Mouse (Mus musculus): Measurements from ENCODE around the gene Wipf1. TPM values are rescaled to one million over a fixed set of nuclear protein-coding genes. Genes with fewer than 3 reads are reported as not detected.

The Wipf1 gene
- polyA plus RNA-seq, 1 experiment from 2014 or later = 9.0 TPM

DNA sequence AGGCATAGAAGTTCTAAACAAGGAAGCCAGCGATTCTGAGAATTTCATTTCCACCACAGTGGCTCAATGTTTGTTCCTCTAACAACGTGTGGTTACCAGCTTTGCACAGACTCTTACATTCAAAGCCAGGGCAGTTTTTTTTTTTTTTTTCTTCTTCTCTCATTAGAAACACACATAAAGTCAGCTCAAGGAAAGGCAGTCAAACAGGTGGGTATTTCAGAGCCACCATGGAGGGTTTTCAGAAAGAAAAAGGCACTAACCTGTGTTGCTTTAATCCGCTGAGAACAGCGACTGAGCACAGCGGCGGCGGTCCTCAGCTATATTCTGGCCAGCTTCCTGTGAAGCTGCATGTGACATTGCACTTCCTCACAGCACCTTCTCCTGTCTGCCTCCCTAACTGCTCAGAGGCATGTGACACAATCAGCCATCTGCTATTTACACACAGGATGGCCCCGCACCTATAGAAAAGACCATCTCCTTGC lies 43.4 kb downstream of the Wipf1 start:
- H3K9me3 ChIP-seq (ENCODE audit: control insufficient read depth, low read length) = no peaks in the 10 kb centered on the region
- no peaks in the 10 kb centered on the region for H3K27me3 ChIP-seq (replicated peaks; ENCODE audit: control insufficient read depth, insufficient read depth, low read length)
- no peak overlapping the region for H3K4me3 ChIP-seq (ENCODE audit: low read length)
- H3K4me1 ChIP-seq (ENCODE audit: control insufficient read depth, insufficient read depth, low read length) = peaks cover 26% of the 10 kb centered on the region
- no peak overlapping the region for H3K9ac ChIP-seq (ENCODE audit: low read depth, low read length)
- WGBS = 72% methylated on average over 8 of the region's 8 CpGs
- H3K36me3 ChIP-seq (ENCODE audit: control insufficient read depth, insufficient read depth, low read length) = no peaks in the 10 kb centered on the region; the same call in 1 of the 2 replicates
- H3K27ac ChIP-seq (ENCODE audit: low read length) = peak overlapping the region; percentile 24; the same call in 1 of the 2 replicates
- H3K4me2 ChIP-seq (ENCODE audit: low read depth, low read length) = no peak overlapping the region
- ATAC-seq = peak; percentile 51

DNA sequence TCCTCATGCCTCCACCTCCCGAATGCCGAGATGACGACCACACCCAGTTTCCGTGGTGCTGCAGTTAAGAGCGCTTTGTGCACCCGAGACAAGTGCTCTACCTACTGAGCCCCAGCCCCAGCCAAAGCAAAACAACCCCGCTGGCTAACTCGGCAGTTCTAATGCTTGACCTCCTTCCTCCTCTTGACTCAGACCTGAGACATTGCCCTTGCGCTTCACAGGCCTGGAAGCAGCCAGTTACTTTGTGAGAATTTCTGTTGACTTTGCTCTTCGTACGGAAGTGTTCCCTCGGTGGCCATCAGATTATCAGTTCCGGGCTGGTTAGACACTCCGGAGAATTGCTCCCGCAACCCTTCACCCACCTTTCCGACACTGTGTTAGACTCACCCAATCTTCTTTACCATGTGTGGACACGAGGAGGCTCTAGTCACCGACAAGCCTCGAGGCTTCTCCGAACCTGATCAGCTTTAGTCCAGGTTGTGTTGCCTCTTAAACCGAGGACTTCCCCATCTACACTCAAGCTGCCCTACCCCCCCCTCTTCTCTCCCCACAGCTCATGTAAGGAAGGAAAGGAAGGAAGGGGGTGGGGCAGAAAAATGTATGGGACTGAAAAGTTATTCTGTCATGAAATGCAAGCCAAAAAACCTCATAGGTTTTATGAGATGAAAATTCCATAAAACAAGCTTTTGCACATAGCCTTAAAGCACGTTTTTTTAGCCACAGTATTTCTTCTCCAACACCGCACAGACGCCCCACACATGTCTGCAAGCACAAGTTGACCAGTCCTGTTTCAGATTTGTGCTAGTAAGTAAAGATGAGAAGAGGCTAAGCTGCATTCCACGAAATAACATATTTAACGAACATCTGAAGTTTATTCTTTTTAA lies 44.1 kb downstream of the Wipf1 start:
- H3K27me3 ChIP-seq (replicated peaks; ENCODE audit: control insufficient read depth, insufficient read depth, low read length) = no peaks in the 10 kb centered on the region
- no peaks in the 10 kb centered on the region for H3K9me3 ChIP-seq (ENCODE audit: control insufficient read depth, low read length)
- peak; percentile 69 for ATAC-seq
- peak overlapping the region; percentile 30 for H3K4me2 ChIP-seq (ENCODE audit: low read depth, low read length)
- H3K27ac ChIP-seq (ENCODE audit: low read length) = peak overlapping the region; percentile 76
- peak overlapping the region; percentile 31 for H3K4me3 ChIP-seq (ENCODE audit: low read length)
- H3K4me1 ChIP-seq (ENCODE audit: control insufficient read depth, insufficient read depth, low read length) = peaks cover 23% of the 10 kb centered on the region
- WGBS = 53% methylated on average over 26 of the region's 26 CpGs
- no peaks in the 10 kb centered on the region; the same call in 1 of the 2 replicates for H3K36me3 ChIP-seq (ENCODE audit: control insufficient read depth, insufficient read depth, low read length)
- H3K9ac ChIP-seq (ENCODE audit: low read depth, low read length) = peak overlapping the region; percentile 57

- Histone ChIP-seq H3K4me1 (ENCODE audit: control insufficient read depth, insufficient read depth, low read length) (peaks cover 20% of the 10 kb centered on the region), H3K4me3 (ENCODE audit: low read length) (peak overlapping the region; percentile 31), H3K27ac (ENCODE audit: low read length) (peak overlapping the region; percentile 76), H3K9ac (ENCODE audit: low read depth, low read length) (peak overlapping the region; percentile 57), H3K27me3 (replicated peaks; ENCODE audit: control insufficient read depth, insufficient read depth, low read length) (no peaks in the 10 kb centered on the region), H3K36me3 (ENCODE audit: control insufficient read depth, insufficient read depth, low read length) (no peaks in the 10 kb centered on the region; the same call in 1 of the 2 replicates), H3K9me3 (ENCODE audit: control insufficient read depth, low read length) (no peaks in the 10 kb centered on the region), H3K4me2 (ENCODE audit: low read depth, low read length) (peak overlapping the region; percentile 30)
- 45% methylated on average over 15 of the region's 15 CpGs for WGBS
- no peak; the same call in 1 of the 2 replicates for ATAC-seq
These were observed 44.8 kb downstream of the Wipf1 start for GRCm38 (mm10) chr2:73484561-73485235.

DNA sequence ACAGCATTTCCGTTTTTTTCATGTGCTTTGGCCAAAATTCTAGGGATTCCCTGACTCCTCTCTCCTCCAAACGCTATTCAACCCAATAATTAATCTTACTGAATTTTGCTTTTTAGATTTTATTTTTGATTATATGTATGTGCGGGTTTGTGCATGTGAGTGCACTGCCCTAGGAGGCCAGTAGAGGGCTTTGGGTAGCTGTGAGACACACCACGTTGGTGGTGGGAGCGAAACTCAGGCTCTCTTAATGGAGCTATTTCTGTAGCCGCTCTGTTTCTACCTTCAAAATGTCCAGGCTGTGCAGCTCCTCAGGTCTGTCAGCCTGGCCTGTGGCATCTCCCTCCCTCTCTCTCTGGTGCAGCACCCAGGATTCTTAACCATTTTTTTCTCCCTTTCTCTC lies 50.7 kb downstream of the Wipf1 start:
- 88% methylated on average over 6 of the region's 6 CpGs for WGBS
- no peak overlapping the region for H3K4me2 ChIP-seq (ENCODE audit: low read depth, low read length)
- H3K9ac ChIP-seq (ENCODE audit: low read depth, low read length) = no peak overlapping the region
- H3K27ac ChIP-seq (ENCODE audit: low read length) = no peak overlapping the region
- no peaks in the 10 kb centered on the region for H3K27me3 ChIP-seq (replicated peaks; ENCODE audit: control insufficient read depth, insufficient read depth, low read length)
- H3K9me3 ChIP-seq (ENCODE audit: control insufficient read depth, low read length) = no peaks in the 10 kb centered on the region
- H3K4me3 ChIP-seq (ENCODE audit: low read length) = no peak overlapping the region
- ATAC-seq = no peak
- H3K36me3 ChIP-seq (ENCODE audit: control insufficient read depth, insufficient read depth, low read length) = peaks cover 4% of the 10 kb centered on the region
- H3K4me1 ChIP-seq (ENCODE audit: control insufficient read depth, insufficient read depth, low read length) = peaks cover 2% of the 10 kb centered on the region; the same call in 1 of the 2 replicates

DNA sequence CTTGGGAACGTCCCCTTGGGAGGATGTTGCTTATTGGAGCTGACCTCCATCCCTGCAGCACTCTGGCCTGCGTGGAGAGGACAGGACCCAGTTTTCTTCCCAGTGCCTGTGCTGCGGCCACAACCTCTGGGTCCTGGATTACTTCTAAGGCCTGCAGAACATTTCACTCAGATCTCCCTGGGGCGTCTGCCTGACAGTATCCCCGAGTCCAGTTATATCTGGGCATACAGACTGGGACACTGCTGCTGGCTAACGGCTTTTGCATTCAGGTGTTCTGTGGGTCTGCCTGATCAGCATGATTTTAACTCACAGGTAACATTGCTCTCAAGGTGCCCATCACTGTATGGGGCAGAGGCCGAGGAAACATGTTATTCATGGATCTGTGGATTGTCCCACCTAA lies 52.0 kb downstream of the Wipf1 start:
- H3K9me3 ChIP-seq (ENCODE audit: control insufficient read depth, low read length) = no peaks in the 10 kb centered on the region
- H3K4me2 ChIP-seq (ENCODE audit: low read depth, low read length) = no peak overlapping the region
- H3K27ac ChIP-seq (ENCODE audit: low read length) = no peak overlapping the region
- 82% methylated on average over 7 of the region's 7 CpGs for WGBS
- H3K27me3 ChIP-seq (replicated peaks; ENCODE audit: control insufficient read depth, insufficient read depth, low read length) = no peaks in the 10 kb centered on the region
- no peak overlapping the region for H3K4me3 ChIP-seq (ENCODE audit: low read length)
- peaks cover 2% of the 10 kb centered on the region; the same call in 1 of the 2 replicates for H3K4me1 ChIP-seq (ENCODE audit: control insufficient read depth, insufficient read depth, low read length)
- peaks cover 4% of the 10 kb centered on the region; the same call in 1 of the 2 replicates for H3K36me3 ChIP-seq (ENCODE audit: control insufficient read depth, insufficient read depth, low read length)
- no peak overlapping the region for H3K9ac ChIP-seq (ENCODE audit: low read depth, low read length)
- no peak for ATAC-seq

- 39% methylated on average over 3 of the region's 3 CpGs for WGBS
- ATAC-seq = no peak; the same call in 1 of the 2 replicates
These were observed 54.0 kb downstream of the Wipf1 start for GRCm38 (mm10) chr2:73475519-73475918.

DNA sequence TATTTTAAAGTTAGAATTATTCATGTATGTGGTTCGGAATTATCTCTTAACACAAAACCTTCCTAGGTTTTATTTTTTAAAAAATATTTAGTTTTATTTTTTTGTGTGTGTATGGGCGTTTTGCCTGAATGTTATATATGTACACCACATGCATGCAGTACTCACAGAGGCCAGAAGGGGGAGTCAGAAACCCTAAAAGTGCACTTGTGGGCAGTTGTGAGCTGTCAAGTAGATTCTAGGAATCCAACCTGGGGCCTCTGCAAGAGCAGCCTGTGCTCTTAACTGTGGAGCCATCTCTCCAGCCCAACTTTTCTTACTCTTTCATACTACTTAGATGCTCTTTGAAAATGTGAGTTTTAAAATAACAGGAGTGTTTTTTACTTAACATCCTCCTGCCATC lies 57.4 kb downstream of the Wipf1 start:
- no peak overlapping the region for H3K9ac ChIP-seq (ENCODE audit: low read depth, low read length)
- H3K36me3 ChIP-seq (ENCODE audit: control insufficient read depth, insufficient read depth, low read length) = no peaks in the 10 kb centered on the region
- no peak overlapping the region for H3K4me2 ChIP-seq (ENCODE audit: low read depth, low read length)
- 95% methylated on average over 2 of the region's 2 CpGs for WGBS
- no peak overlapping the region for H3K27ac ChIP-seq (ENCODE audit: low read length)
- no peaks in the 10 kb centered on the region for H3K27me3 ChIP-seq (replicated peaks; ENCODE audit: control insufficient read depth, insufficient read depth, low read length)
- H3K9me3 ChIP-seq (ENCODE audit: control insufficient read depth, low read length) = no peaks in the 10 kb centered on the region
- H3K4me3 ChIP-seq (ENCODE audit: low read length) = no peak overlapping the region
- no peak for ATAC-seq
- peaks cover 6% of the 10 kb centered on the region for H3K4me1 ChIP-seq (ENCODE audit: control insufficient read depth, insufficient read depth, low read length)

More at GRCm38 (mm10) chr2:73475519-73475918, 54.0 kb downstream of the Wipf1 start:
- no peak overlapping the region for H3K27ac ChIP-seq (ENCODE audit: low read length)
- peaks cover 6% of the 10 kb centered on the region for H3K4me1 ChIP-seq (ENCODE audit: control insufficient read depth, insufficient read depth, low read length)
- H3K27me3 ChIP-seq (replicated peaks; ENCODE audit: control insufficient read depth, insufficient read depth, low read length) = no peaks in the 10 kb centered on the region
- peaks cover 4% of the 10 kb centered on the region; the same call in 1 of the 2 replicates for H3K36me3 ChIP-seq (ENCODE audit: control insufficient read depth, insufficient read depth, low read length)
- H3K4me2 ChIP-seq (ENCODE audit: low read depth, low read length) = no peak overlapping the region
- H3K9ac ChIP-seq (ENCODE audit: low read depth, low read length) = no peak overlapping the region
- no peaks in the 10 kb centered on the region for H3K9me3 ChIP-seq (ENCODE audit: control insufficient read depth, low read length)
- no peak overlapping the region for H3K4me3 ChIP-seq (ENCODE audit: low read length)

DNA sequence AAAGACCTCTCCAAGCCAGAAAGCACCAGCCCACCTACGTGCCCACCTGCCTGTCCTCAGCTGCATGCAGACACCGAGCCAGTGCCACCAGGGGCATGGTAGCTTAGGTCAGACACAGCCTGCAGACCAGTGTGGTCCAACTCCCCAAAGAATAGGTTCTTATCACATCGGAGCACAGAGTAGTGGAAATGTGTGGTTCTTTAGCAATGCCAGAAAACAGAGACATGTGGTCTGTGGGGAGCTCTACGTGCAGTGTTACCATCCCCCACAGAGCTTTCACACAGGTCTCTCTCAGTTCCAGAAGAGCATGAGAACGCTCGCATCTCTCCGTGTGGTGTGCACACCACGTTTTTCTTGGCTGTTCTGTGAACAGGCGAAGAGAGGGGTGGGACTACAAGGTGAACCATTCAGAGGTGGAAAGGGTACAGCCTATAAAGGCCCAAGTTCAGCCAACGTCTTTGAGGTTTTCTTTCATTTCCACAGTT lies 59.3 kb downstream of the Wipf1 start:
- Histone ChIP-seq H3K4me2 (ENCODE audit: low read depth, low read length) (no peak overlapping the region), H3K4me1 (ENCODE audit: control insufficient read depth, insufficient read depth, low read length) (peaks cover 4% of the 10 kb centered on the region; the same call in 1 of the 2 replicates), H3K4me3 (ENCODE audit: low read length) (no peak overlapping the region), H3K27ac (ENCODE audit: low read length) (no peak overlapping the region), H3K36me3 (ENCODE audit: control insufficient read depth, insufficient read depth, low read length) (no peaks in the 10 kb centered on the region), H3K9me3 (ENCODE audit: control insufficient read depth, low read length) (no peaks in the 10 kb centered on the region), H3K27me3 (replicated peaks; ENCODE audit: control insufficient read depth, insufficient read depth, low read length) (no peaks in the 10 kb centered on the region), H3K9ac (ENCODE audit: low read depth, low read length) (no peak overlapping the region)
- no peak for ATAC-seq
- 81% methylated on average over 10 of the region's 10 CpGs for WGBS

GRCm38 (mm10) chr2:73469552-73469951 lies 60.0 kb downstream of the Wipf1 start:
- H3K9ac ChIP-seq (ENCODE audit: low read depth, low read length) = no peak overlapping the region
- no peak overlapping the region for H3K4me3 ChIP-seq (ENCODE audit: low read length)
- H3K4me2 ChIP-seq (ENCODE audit: low read depth, low read length) = no peak overlapping the region
- H3K36me3 ChIP-seq (ENCODE audit: control insufficient read depth, insufficient read depth, low read length) = no peaks in the 10 kb centered on the region
- H3K27ac ChIP-seq (ENCODE audit: low read length) = no peak overlapping the region
- no peaks in the 10 kb centered on the region for H3K27me3 ChIP-seq (replicated peaks; ENCODE audit: control insufficient read depth, insufficient read depth, low read length)
- H3K4me1 ChIP-seq (ENCODE audit: control insufficient read depth, insufficient read depth, low read length) = peaks cover 4% of the 10 kb centered on the region; the same call in 1 of the 2 replicates
- no peak for ATAC-seq
- H3K9me3 ChIP-seq (ENCODE audit: control insufficient read depth, low read length) = no peaks in the 10 kb centered on the region
- 88% methylated on average over 6 of the region's 6 CpGs for WGBS

All from intestine, embryonic 16.5 days (tissue).